Mouse (Mus musculus) heart, embryonic 12.5 days (tissue): ENCODE results near the gene Hsph1. TPM values are rescaled to one million over a fixed set of nuclear protein-coding genes. Genes with fewer than 3 reads are reported as not detected.

ENCODE experiments used
- ATAC-seq: fragments of 200-750 bp; cut with Nextera tagmentation; 2 replicates; pipeline ENCODE4 v1.8.0; 2017; ENCODE audit warnings: moderate TSS enrichment, moderate library complexity; ENCODE audit not compliant: insufficient number of reproducible peaks, low FRiP score
- H3K27ac ChIP-seq: fragments of 300-500 bp; sonication (generic); 2 replicates; pipeline ENCODE4 v1.5.1; 2016; ENCODE audit warnings: mild to moderate bottlenecking, moderate library complexity; ENCODE audit not compliant: poor library complexity, severe bottlenecking
- H3K27me3 ChIP-seq: fragments of 300-500 bp; sonication (generic); replicated peaks from 2 replicates; pipeline ENCODE4 v1.6.1; 2016; ENCODE audit warnings: mild to moderate bottlenecking, moderate library complexity
- H3K36me3 ChIP-seq: fragments of 300-500 bp; sonication (generic); 2 replicates; pipeline ENCODE4 v1.6.1; 2016; ENCODE audit warnings: mild to moderate bottlenecking, moderate library complexity
- H3K4me1 ChIP-seq: fragments of 300-500 bp; sonication (generic); replicated peaks from 2 replicates; pipeline ENCODE4 v1.6.1; 2016; ENCODE audit warnings: mild to moderate bottlenecking
- H3K4me2 ChIP-seq: fragments of 300-500 bp; sonication (generic); 2 replicates; pipeline ENCODE4 v1.6.1; 2016; ENCODE audit warnings: mild to moderate bottlenecking, moderate library complexity
- H3K4me3 ChIP-seq: fragments of 300-500 bp; sonication (generic); 2 replicates; pipeline ENCODE4 v1.5.1; 2016; ENCODE audit warnings: mild to moderate bottlenecking
- H3K9ac ChIP-seq: fragments of 300-500 bp; sonication (generic); 2 replicates; pipeline ENCODE4 v1.6.1; 2016; ENCODE audit warnings: mild to moderate bottlenecking, moderate library complexity
- H3K9me3 ChIP-seq: fragments of 300-500 bp; sonication (generic); replicated peaks from 2 replicates; pipeline ENCODE4 v1.6.1; 2016; ENCODE audit warnings: mild to moderate bottlenecking, moderate library complexity
- WGBS: fragments of 180-500 bp; shearing (Covaris S2); methylation state at CpG from one replicate; pipeline ENCODE4 v1.1.7; 2016; 5-methylcytosine and 5-hydroxymethylcytosine counted together
- polyA plus RNA-seq: library from polyadenylated mRNA; unstranded; fragments of >200 nt; fragmentation: Nextera tagmentation; extraction: Ambion mirVana; gene quantifications from 2 replicates; pipeline ENCODE4 v1.2.1, GENCODE M21; 2016

Hsph1 gene
- polyA plus RNA-seq, 1 experiment from 2014 or later = 43.6 TPM

GRCm38 (mm10) chr5:149658741-149659413 lies 22.7 kb upstream of the Hsph1 start:
- H3K36me3 ChIP-seq = no peaks in the 10 kb centered on the region
- H3K9me3 ChIP-seq = peaks cover 3% of the 10 kb centered on the region
- H3K27me3 ChIP-seq = no peaks in the 10 kb centered on the region
- no peak overlapping the region for H3K9ac ChIP-seq
- WGBS = 62% methylated on average over 9 of the region's 9 CpGs
- no peaks in the 10 kb centered on the region for H3K4me1 ChIP-seq
- H3K4me3 ChIP-seq = no peak overlapping the region
- H3K27ac ChIP-seq = no peak overlapping the region
- ATAC-seq = no peak
- no peak overlapping the region for H3K4me2 ChIP-seq

GRCm38 (mm10) chr5:149658022-149658421 lies 21.8 kb upstream of the Hsph1 start:
- ATAC-seq = no peak
- no peak overlapping the region for H3K4me3 ChIP-seq

DNA sequence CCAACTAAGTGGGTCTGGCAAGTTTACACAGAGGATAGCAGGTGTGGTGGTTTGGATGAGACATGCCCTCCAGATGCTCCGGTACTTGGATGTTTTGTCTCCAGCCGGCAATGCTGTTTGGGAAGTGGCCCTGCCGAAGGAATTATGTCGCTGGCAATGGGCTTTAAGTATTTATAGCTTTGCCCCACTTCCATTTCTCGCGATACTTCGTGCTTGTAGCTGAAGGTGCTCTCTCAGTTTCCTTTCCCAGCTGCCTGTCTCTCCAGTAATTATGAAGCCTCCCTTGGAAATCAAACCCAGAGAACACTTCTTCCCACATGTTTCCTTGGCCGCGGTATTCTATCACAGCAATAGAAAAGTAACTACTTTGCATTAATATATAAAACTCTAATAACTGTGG lies 19.5 kb upstream of the Hsph1 start:
- H3K9ac ChIP-seq = no peak overlapping the region
- H3K27ac ChIP-seq = no peak overlapping the region
- no peaks in the 10 kb centered on the region for H3K4me1 ChIP-seq
- no peak overlapping the region for H3K4me2 ChIP-seq
- no peaks in the 10 kb centered on the region for H3K27me3 ChIP-seq
- no peak for ATAC-seq
- H3K9me3 ChIP-seq = 0 out of 2 replicates have a peak, but pooled peaks cover 4% of the 10 kb centered on the region
- 84% methylated on average over 9 of the region's 9 CpGs for WGBS
- no peaks in the 10 kb centered on the region for H3K36me3 ChIP-seq
- no peak overlapping the region for H3K4me3 ChIP-seq

More at GRCm38 (mm10) chr5:149658022-149658421, 21.8 kb upstream of the Hsph1 start:
- WGBS = 55% methylated on average over 3 of the region's 3 CpGs
- no peaks in the 10 kb centered on the region for H3K36me3 ChIP-seq
- H3K9me3 ChIP-seq = peaks cover 3% of the 10 kb centered on the region
- H3K27ac ChIP-seq = no peak overlapping the region
- no peaks in the 10 kb centered on the region for H3K4me1 ChIP-seq
- no peaks in the 10 kb centered on the region for H3K27me3 ChIP-seq
- no peak overlapping the region for H3K4me2 ChIP-seq
- no peak overlapping the region for H3K9ac ChIP-seq

- no peak overlapping the region for H3K9ac ChIP-seq
- H3K36me3 ChIP-seq = no peaks in the 10 kb centered on the region
- H3K27ac ChIP-seq = no peak overlapping the region
- peaks cover 19% of the 10 kb centered on the region for H3K4me1 ChIP-seq
- H3K4me3 ChIP-seq = no peak overlapping the region
- 0 out of 2 replicates have a peak, but pooled peaks cover 4% of the 10 kb centered on the region for H3K9me3 ChIP-seq
- WGBS = 57% methylated on average over 4 of the region's 4 CpGs
- H3K4me2 ChIP-seq = no peak overlapping the region
- H3K27me3 ChIP-seq = no peaks in the 10 kb centered on the region
- ATAC-seq = no peak
These were observed 14.0 kb upstream of the Hsph1 start for GRCm38 (mm10) chr5:149650179-149650553.

DNA sequence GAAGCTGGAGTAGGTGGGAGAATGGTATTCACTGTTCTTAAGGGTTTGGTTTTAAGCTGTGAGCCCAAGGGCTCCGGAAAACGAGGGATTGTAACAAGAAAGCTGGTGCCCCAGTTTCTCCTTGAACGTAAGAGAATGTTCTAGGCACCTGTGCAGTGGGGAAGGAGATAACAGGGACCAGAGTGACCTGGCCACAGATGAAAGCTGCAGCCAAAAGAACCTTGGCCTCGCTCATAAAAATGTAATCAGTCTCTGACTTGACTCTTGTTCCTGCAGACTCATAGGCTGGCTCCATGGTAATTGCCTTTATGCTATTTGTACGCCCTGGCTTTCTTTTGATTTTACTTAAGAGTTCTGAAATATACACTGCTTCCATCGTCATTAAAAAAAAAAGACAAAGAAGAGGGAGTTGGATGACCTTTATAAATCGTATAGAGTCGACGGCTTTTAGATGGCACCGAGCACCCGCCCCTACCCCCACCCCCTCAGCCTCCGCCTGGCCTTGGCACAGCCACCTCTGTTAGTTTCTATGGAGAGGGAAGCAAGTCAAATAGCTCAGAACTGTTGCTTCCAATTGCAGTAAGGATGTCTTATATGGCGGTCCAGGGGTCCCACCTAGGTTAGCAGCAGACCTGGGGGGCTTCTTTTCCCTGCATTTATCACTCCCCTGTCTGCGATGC lies 13.5 kb upstream of the Hsph1 start:
- Histone ChIP-seq H3K9me3 (0 out of 2 replicates have a peak, but pooled peaks cover 4% of the 10 kb centered on the region), H3K27me3 (no peaks in the 10 kb centered on the region), H3K27ac (no peak overlapping the region; the same call in 1 of the 2 replicates), H3K36me3 (no peaks in the 10 kb centered on the region), H3K4me3 (no peak overlapping the region), H3K4me1 (peaks cover 19% of the 10 kb centered on the region), H3K9ac (no peak overlapping the region), H3K4me2 (no peak overlapping the region)
- ATAC-seq = no peak
- 73% methylated on average over 14 of the region's 14 CpGs for WGBS

GRCm38 (mm10) chr5:149648895-149649406 lies 12.8 kb upstream of the Hsph1 start:
- 32% methylated on average over 6 of the region's 6 CpGs for WGBS
- H3K27me3 ChIP-seq = no peaks in the 10 kb centered on the region
- H3K9ac ChIP-seq = no peak overlapping the region
- H3K4me3 ChIP-seq = no peak overlapping the region
- H3K27ac ChIP-seq = no peak overlapping the region; the same call in 1 of the 2 replicates
- no peaks in the 10 kb centered on the region for H3K36me3 ChIP-seq
- H3K4me2 ChIP-seq = no peak overlapping the region
- ATAC-seq = peak; percentile 78
- 0 out of 2 replicates have a peak, but pooled peaks cover 4% of the 10 kb centered on the region for H3K9me3 ChIP-seq
- H3K4me1 ChIP-seq = peaks cover 19% of the 10 kb centered on the region

GRCm38 (mm10) chr5:149648196-149648595 lies 12.0 kb upstream of the Hsph1 start:
- Histone ChIP-seq H3K9me3 (0 out of 2 replicates have a peak, but pooled peaks cover 4% of the 10 kb centered on the region), H3K27ac (no peak overlapping the region), H3K4me3 (no peak overlapping the region), H3K27me3 (no peaks in the 10 kb centered on the region), H3K4me1 (peaks cover 19% of the 10 kb centered on the region), H3K36me3 (no peaks in the 10 kb centered on the region), H3K4me2 (no peak overlapping the region), H3K9ac (no peak overlapping the region)
- ATAC-seq = no peak
- WGBS = 58% methylated on average over 4 of the region's 4 CpGs

DNA sequence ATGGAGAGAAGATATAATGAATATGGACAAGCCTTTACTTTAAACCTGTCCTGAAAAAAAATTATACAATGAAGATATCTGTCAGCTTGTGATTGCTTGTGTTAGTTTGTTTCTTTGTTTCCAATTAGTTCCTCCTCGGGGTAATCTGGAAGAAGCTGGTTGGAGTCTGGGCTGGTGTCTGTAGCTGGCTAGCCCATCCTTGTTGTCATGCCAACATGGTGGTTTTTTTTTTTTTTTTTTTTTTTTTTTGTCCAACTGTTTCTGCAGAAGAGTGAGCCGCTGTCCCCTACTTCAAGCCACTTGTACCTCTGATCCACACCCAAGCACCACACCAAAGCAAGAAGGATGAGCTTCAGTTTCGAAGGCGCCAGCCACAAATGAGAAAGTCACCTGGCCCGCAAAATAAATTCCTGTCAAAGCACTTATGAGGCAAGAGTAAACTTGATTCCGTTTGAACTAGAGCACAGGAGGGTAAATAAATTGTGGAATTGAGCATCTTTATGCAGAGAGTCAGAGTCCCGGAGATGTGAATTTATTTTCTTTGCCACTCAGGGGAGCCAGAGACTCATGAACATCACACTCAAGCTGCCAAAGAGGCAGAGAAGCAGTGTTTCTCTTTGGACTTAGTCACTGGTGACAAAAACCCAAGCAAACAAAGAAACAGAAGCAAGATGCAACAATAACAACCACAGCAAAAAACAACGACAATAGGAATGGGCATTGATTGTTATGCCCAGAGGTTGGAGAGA lies 11.4 kb upstream of the Hsph1 start:
- Histone ChIP-seq H3K27ac (no peak overlapping the region), H3K9ac (no peak overlapping the region), H3K9me3 (no peaks in the 10 kb centered on the region), H3K27me3 (no peaks in the 10 kb centered on the region), H3K36me3 (no peaks in the 10 kb centered on the region), H3K4me2 (no peak overlapping the region), H3K4me1 (peaks cover 19% of the 10 kb centered on the region), H3K4me3 (no peak overlapping the region)
- WGBS = 77% methylated on average over 8 of the region's 8 CpGs
- ATAC-seq = no peak

DNA sequence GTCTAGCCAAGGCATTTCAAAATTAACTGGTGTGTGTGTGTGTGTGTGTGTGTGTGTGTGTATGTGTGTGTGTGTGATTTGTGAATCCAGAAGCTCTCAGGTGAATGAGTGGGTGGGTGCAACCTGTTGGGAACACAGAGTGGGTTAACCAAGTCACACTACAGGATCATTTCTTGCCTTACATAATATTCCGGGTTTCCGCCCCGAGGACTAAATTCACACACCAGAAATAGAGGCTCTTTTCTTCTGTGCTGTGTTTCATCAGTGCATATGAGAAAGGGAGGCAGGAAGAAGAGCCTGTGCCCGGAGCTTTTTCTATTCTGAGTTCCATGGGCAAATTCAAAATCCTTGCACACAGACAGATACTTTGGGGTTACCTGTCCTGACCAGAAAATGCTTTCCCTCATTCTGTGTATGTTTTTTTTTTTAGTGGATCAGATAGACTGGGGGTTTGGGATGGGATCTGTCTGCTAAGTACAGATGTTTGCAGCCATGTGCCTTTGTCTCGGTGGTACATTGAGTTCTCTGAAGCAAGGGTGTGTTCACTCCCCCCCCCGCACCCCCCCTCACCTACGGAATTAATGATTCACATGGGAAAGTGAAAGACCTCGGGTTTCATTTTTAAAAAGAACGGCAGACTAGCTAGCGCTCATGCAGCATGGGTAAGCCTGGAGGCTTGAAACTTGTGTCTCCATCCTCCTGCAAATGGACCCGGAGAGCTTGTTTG lies 6.8 kb upstream of the Hsph1 start:
- Histone ChIP-seq H3K9ac (no peak overlapping the region), H3K27me3 (no peaks in the 10 kb centered on the region), H3K27ac (no peak overlapping the region), H3K4me2 (no peak overlapping the region), H3K9me3 (no peaks in the 10 kb centered on the region), H3K4me3 (no peak overlapping the region), H3K4me1 (peaks cover under 1% of the 10 kb centered on the region), H3K36me3 (no peaks in the 10 kb centered on the region)
- ATAC-seq = no peak
- 80% methylated on average over 11 of the region's 11 CpGs for WGBS

GRCm38 (mm10) chr5:149642366-149642765 lies 6.2 kb upstream of the Hsph1 start:
- no peak overlapping the region for H3K4me2 ChIP-seq
- WGBS = 61% methylated on average over 6 of the region's 6 CpGs
- 0 out of 2 replicates have a peak, but pooled peaks have one; percentile 54 for ATAC-seq

More at GRCm38 (mm10) chr5:149642366-149642765, 6.2 kb upstream of the Hsph1 start:
- Histone ChIP-seq H3K4me3 (no peak overlapping the region), H3K9me3 (no peaks in the 10 kb centered on the region), H3K36me3 (no peaks in the 10 kb centered on the region), H3K9ac (no peak overlapping the region), H3K4me1 (no peaks in the 10 kb centered on the region), H3K27me3 (no peaks in the 10 kb centered on the region), H3K27ac (no peak overlapping the region)
